In genomic region chr2:102052951-102053660, GRCm38 (mm10) we compare ENCODE assay signal across 8 mouse cellular contexts.
DNase-seq lines count a peak whose midpoint lies in the region; ATAC-seq and TF ChIP-seq lines count a peak whose summit lies in the region.

No protein-coding gene starts in this region.

- no peak overlapping the region for H3K4me2 ChIP-seq in kidney, postnatal 0 days (ENCODE audit: low read length)
- H3K4me2 ChIP-seq in forebrain, embryonic 15.5 days (replicated peaks): no peak overlapping the region
- H3K4me2 ChIP-seq in midbrain, postnatal 0 days (ENCODE audit: low read depth, low read length, poor library complexity, severe bottlenecking): no peak overlapping the region

- H3K36me3 ChIP-seq in kidney, postnatal 0 days (ENCODE audit: insufficient read depth, low read length): no peaks in the 10 kb centered on the region
- H3K36me3 ChIP-seq in forebrain, embryonic 15.5 days: 0 out of 2 replicates have a peak, but pooled peaks cover 2% of the 10 kb centered on the region
- H3K36me3 ChIP-seq in midbrain, postnatal 0 days (ENCODE audit: insufficient read depth, low read length): no peaks in the 10 kb centered on the region

- no peak overlapping the region for H3K4me3 ChIP-seq in kidney, postnatal 0 days (replicated peaks; ENCODE audit: low read depth, low read length)
- no peak overlapping the region for H3K4me3 ChIP-seq in forebrain, embryonic 15.5 days
- H3K4me3 ChIP-seq in midbrain, postnatal 0 days (ENCODE audit: low read depth, low read length): no peak overlapping the region

- no peak for DNase-seq in kidney, postnatal 0 days (ENCODE audit: low spot score)
- DNase-seq in kidney, adult 11 months: no peak
- DNase-seq in adrenal gland, adult 8-10 months: peak; percentile 43
- DNase-seq in layer of hippocampus, adult 18-20 months (ENCODE audit: low spot score in 2 of 2): peak; percentile 60 to 66
- DNase-seq in midbrain, postnatal 0 days (ENCODE audit: low spot score): peak; percentile 77
- no peak for DNase-seq in urinary bladder, postnatal 36 days (ENCODE audit: low spot score in 2 of 2)
- no peak for DNase-seq in ovary, postnatal 10 days (ENCODE audit: low spot score)

- H3K4me1 ChIP-seq in kidney, postnatal 0 days (replicated peaks; ENCODE audit: insufficient read depth, low read length): no peaks in the 10 kb centered on the region
- peaks cover 55% of the 10 kb centered on the region for H3K4me1 ChIP-seq in forebrain, embryonic 15.5 days
- 0 out of 2 replicates have a peak, but pooled peaks cover 2% of the 10 kb centered on the region for H3K4me1 ChIP-seq in midbrain, postnatal 0 days (ENCODE audit: insufficient read depth, low read length)

- 82% methylated on average over 10 of the region's 10 CpGs for WGBS in kidney, postnatal 0 days
- WGBS in forebrain, embryonic 15.5 days: 63% methylated on average over 10 of the region's 10 CpGs
- WGBS in midbrain, postnatal 0 days: 73% methylated on average over 10 of the region's 10 CpGs

- H3K9me3 ChIP-seq in kidney, postnatal 0 days (replicated peaks; ENCODE audit: low read length): no peaks in the 10 kb centered on the region
- H3K9me3 ChIP-seq in forebrain, embryonic 15.5 days: no peaks in the 10 kb centered on the region
- no peaks in the 10 kb centered on the region for H3K9me3 ChIP-seq in midbrain, postnatal 0 days (ENCODE audit: low read length)

- H3K9ac ChIP-seq in kidney, postnatal 0 days (ENCODE audit: low read depth, low read length): no peak overlapping the region
- no peak overlapping the region for H3K9ac ChIP-seq in forebrain, embryonic 15.5 days (replicated peaks)
- no peak overlapping the region for H3K9ac ChIP-seq in midbrain, postnatal 0 days (replicated peaks; ENCODE audit: low read length, poor library complexity, severe bottlenecking)

- no peaks in the 10 kb centered on the region for H3K27me3 ChIP-seq in kidney, postnatal 0 days (ENCODE audit: insufficient read depth, low read length)
- H3K27me3 ChIP-seq in forebrain, embryonic 15.5 days: no peaks in the 10 kb centered on the region
- no peaks in the 10 kb centered on the region for H3K27me3 ChIP-seq in midbrain, postnatal 0 days (ENCODE audit: insufficient read depth, low read length)

- TF ChIP-seq CTCF in kidney, postnatal 0 days (IDR thresholded peaks at IDR 0.05; ENCODE audit: low read depth): no peak
- no peak for TF ChIP-seq CTCF in midbrain, postnatal 0 days (IDR thresholded peaks at IDR 0.05)

- 0 out of 2 replicates have a peak, but pooled peaks have one; percentile 33 for ATAC-seq in kidney, postnatal 0 days (replicated peaks; ENCODE audit: low FRiP score, low read depth)
- peak; percentile 46; the same call in 1 of the 2 replicates for ATAC-seq in forebrain, embryonic 15.5 days (replicated peaks)
- ATAC-seq in midbrain, postnatal 0 days (ENCODE audit: low FRiP score): peak; percentile 44

- no peak overlapping the region for H3K27ac ChIP-seq in kidney, postnatal 0 days
- H3K27ac ChIP-seq in forebrain, embryonic 15.5 days (replicated peaks): peak overlapping the region; percentile 76
- no peak overlapping the region for H3K27ac ChIP-seq in midbrain, postnatal 0 days (ENCODE audit: low read depth, low read length)

Comparison
In these comparisons a context has a peak if more than half of its experiments do, and no peak if none do; other contexts are left out.
1. DNase-seq: peak in adrenal gland, adult 8-10 months (single experiment), layer of hippocampus, adult 18-20 months (2 of 2) and midbrain, postnatal 0 days (single experiment); none in kidney, postnatal 0 days (single experiment), kidney, adult 11 months (single experiment), urinary bladder, postnatal 36 days (0 of 2) and ovary, postnatal 10 days (single experiment).
2. Peak in every context shown above with its lines, with median percentiles within 50 percentile points of each other: ATAC-seq.